Mouse (Mus musculus): ENCODE data around the gene Frs2. TPM values are rescaled to one million over a fixed set of nuclear protein-coding genes. Genes with fewer than 3 reads are reported as not detected.

Gene Frs2
- polyA plus RNA-seq, 1 experiment from 2014 or later, result 28.5 TPM

- H3K27ac ChIP-seq (ENCODE audit: low read depth, low read length), result no peak overlapping the region
- H3K27me3 ChIP-seq (ENCODE audit: control insufficient read depth, insufficient read depth, low read length), result no peaks in the 10 kb centered on the region
- H3K36me3 ChIP-seq (ENCODE audit: control insufficient read depth, insufficient read depth, low read length), result peaks cover 14% of the 10 kb centered on the region
- WGBS, result 75% methylated on average over 6 of the region's 6 CpGs
- H3K4me1 ChIP-seq (ENCODE audit: control insufficient read depth, insufficient read depth, low read length), result no peaks in the 10 kb centered on the region
- no peak overlapping the region for H3K4me3 ChIP-seq (ENCODE audit: low read depth, low read length)
- H3K4me2 ChIP-seq, result no peak overlapping the region
- no peak overlapping the region for H3K9ac ChIP-seq (ENCODE audit: low read length)
- no peaks in the 10 kb centered on the region for H3K9me3 ChIP-seq (ENCODE audit: control insufficient read depth, low read length)
- ATAC-seq (ENCODE audit: low FRiP score) (no peak), DNase-seq (ENCODE audit: low spot score, missing footprints) (no peak)
Observed at GRCm38 (mm10) chr10:117078284-117078683, 70.0 kb downstream of the Frs2 start.

GRCm38 (mm10) chr10:117073176-117073575 is 75.2 kb downstream of the Frs2 start:
- H3K27me3 ChIP-seq (ENCODE audit: control insufficient read depth, insufficient read depth, low read length), result no peaks in the 10 kb centered on the region
- DNase-seq (ENCODE audit: low spot score, missing footprints) (no peak), ATAC-seq (ENCODE audit: low FRiP score) (no peak)
- H3K36me3 ChIP-seq (ENCODE audit: control insufficient read depth, insufficient read depth, low read length), result peaks cover 11% of the 10 kb centered on the region
- no peak overlapping the region for H3K9ac ChIP-seq (ENCODE audit: low read length)
- WGBS, result 91% methylated on average over 7 of the region's 7 CpGs
- no peaks in the 10 kb centered on the region for H3K4me1 ChIP-seq (ENCODE audit: control insufficient read depth, insufficient read depth, low read length)
- no peak overlapping the region for H3K4me2 ChIP-seq
- no peak overlapping the region for H3K4me3 ChIP-seq (ENCODE audit: low read depth, low read length)
- H3K9me3 ChIP-seq (ENCODE audit: control insufficient read depth, low read length), result no peaks in the 10 kb centered on the region
- no peak overlapping the region for H3K27ac ChIP-seq (ENCODE audit: low read depth, low read length)

GRCm38 (mm10) chr10:117072191-117072888 is 76.0 kb downstream of the Frs2 start:
- no peak overlapping the region for H3K4me3 ChIP-seq (ENCODE audit: low read depth, low read length)
- ATAC-seq (ENCODE audit: low FRiP score) (no peak), DNase-seq (ENCODE audit: low spot score, missing footprints) (no peak)
- H3K27ac ChIP-seq (ENCODE audit: low read depth, low read length), result no peak overlapping the region
- H3K4me1 ChIP-seq (ENCODE audit: control insufficient read depth, insufficient read depth, low read length), result no peaks in the 10 kb centered on the region
- 95% methylated on average over 18 of the region's 18 CpGs for WGBS
- no peak overlapping the region for H3K9ac ChIP-seq (ENCODE audit: low read length)
- H3K9me3 ChIP-seq (ENCODE audit: control insufficient read depth, low read length), result no peaks in the 10 kb centered on the region
- H3K4me2 ChIP-seq, result no peak overlapping the region
- H3K27me3 ChIP-seq (ENCODE audit: control insufficient read depth, insufficient read depth, low read length), result no peaks in the 10 kb centered on the region
- peaks cover 11% of the 10 kb centered on the region for H3K36me3 ChIP-seq (ENCODE audit: control insufficient read depth, insufficient read depth, low read length)

GRCm38 (mm10) chr10:117069109-117069508 is 79.2 kb downstream of the Frs2 start:
- H3K27me3 ChIP-seq (ENCODE audit: control insufficient read depth, insufficient read depth, low read length), result no peaks in the 10 kb centered on the region
- no peak overlapping the region for H3K4me2 ChIP-seq
- no peaks in the 10 kb centered on the region for H3K9me3 ChIP-seq (ENCODE audit: control insufficient read depth, low read length)
- H3K4me3 ChIP-seq (ENCODE audit: low read depth, low read length), result no peak overlapping the region
- no peak overlapping the region for H3K27ac ChIP-seq (ENCODE audit: low read depth, low read length)
- DNase-seq (ENCODE audit: low spot score, missing footprints) (no peak), ATAC-seq (ENCODE audit: low FRiP score) (no peak)
- peaks cover 2% of the 10 kb centered on the region; the same call in 1 of the 2 replicates for H3K36me3 ChIP-seq (ENCODE audit: control insufficient read depth, insufficient read depth, low read length)
- H3K9ac ChIP-seq (ENCODE audit: low read length), result no peak overlapping the region
- H3K4me1 ChIP-seq (ENCODE audit: control insufficient read depth, insufficient read depth, low read length), result no peaks in the 10 kb centered on the region
- 92% methylated on average over 3 of the region's 3 CpGs for WGBS

GRCm38 (mm10) chr10:117064076-117064475 is 84.3 kb downstream of the Frs2 start:
- WGBS, result 13% methylated on average over 7 of the region's 7 CpGs
- Histone ChIP-seq H3K9me3 (ENCODE audit: control insufficient read depth, low read length) (no peaks in the 10 kb centered on the region), H3K27ac (ENCODE audit: low read depth, low read length) (peak overlapping the region; percentile 54), H3K4me3 (ENCODE audit: low read depth, low read length) (peak overlapping the region; percentile 93), H3K4me2 (peak overlapping the region; percentile 88), H3K9ac (ENCODE audit: low read length) (peak overlapping the region; percentile 61), H3K36me3 (ENCODE audit: control insufficient read depth, insufficient read depth, low read length) (peaks cover 20% of the 10 kb centered on the region), H3K27me3 (ENCODE audit: control insufficient read depth, insufficient read depth, low read length) (no peaks in the 10 kb centered on the region), H3K4me1 (ENCODE audit: control insufficient read depth, insufficient read depth, low read length) (peaks cover 4% of the 10 kb centered on the region)
- DNase-seq (ENCODE audit: low spot score, missing footprints) (no peak), ATAC-seq (ENCODE audit: low FRiP score) (peak; percentile 54)

- ATAC-seq (ENCODE audit: low FRiP score), result peak; percentile 95
Observed at GRCm38 (mm10) chr10:117063254-117064021, 84.9 kb downstream of the Frs2 start, which contains the start of gene Cct2. Gene Cct2, minus strand, starts transcription at chr10:117063814.

GRCm38 (mm10) chr10:117062894-117063253 is 85.5 kb downstream of the Frs2 start:
- Histone ChIP-seq H3K4me3 (ENCODE audit: low read depth, low read length) (peak overlapping the region; percentile 93), H3K36me3 (ENCODE audit: control insufficient read depth, insufficient read depth, low read length) (peaks cover 20% of the 10 kb centered on the region), H3K4me1 (ENCODE audit: control insufficient read depth, insufficient read depth, low read length) (peaks cover 4% of the 10 kb centered on the region), H3K9me3 (ENCODE audit: control insufficient read depth, low read length) (no peaks in the 10 kb centered on the region), H3K9ac (ENCODE audit: low read length) (peak overlapping the region; percentile 83), H3K27ac (ENCODE audit: low read depth, low read length) (no peak overlapping the region), H3K27me3 (ENCODE audit: control insufficient read depth, insufficient read depth, low read length) (no peaks in the 10 kb centered on the region), H3K4me2 (peak overlapping the region; percentile 88)
- ATAC-seq (ENCODE audit: low FRiP score), result 0 out of 2 replicates have a peak, but pooled peaks have one; percentile 4
- WGBS, result 6% methylated on average over 15 of the region's 15 CpGs
- DNase-seq (ENCODE audit: low spot score, missing footprints), result no peak

More at GRCm38 (mm10) chr10:117063254-117064021, 84.9 kb downstream of the Frs2 start, which contains the start of gene Cct2:
- no peaks in the 10 kb centered on the region for H3K27me3 ChIP-seq (ENCODE audit: control insufficient read depth, insufficient read depth, low read length)
- H3K4me2 ChIP-seq, result peak within 1 kb of the TSS; percentile 88
- DNase-seq (ENCODE audit: low spot score, missing footprints), result peak; percentile 100
- peak within 1 kb of the TSS; percentile 83 for H3K9ac ChIP-seq (ENCODE audit: low read length)
- peaks cover 4% of the 10 kb centered on the region for H3K4me1 ChIP-seq (ENCODE audit: control insufficient read depth, insufficient read depth, low read length)
- peaks cover 20% of the 10 kb centered on the region for H3K36me3 ChIP-seq (ENCODE audit: control insufficient read depth, insufficient read depth, low read length)
- H3K4me3 ChIP-seq (ENCODE audit: low read depth, low read length), result peak within 1 kb of the TSS; percentile 93
- WGBS, result under 1% methylated on average over 68 of the region's 68 CpGs
- no peaks in the 10 kb centered on the region for H3K9me3 ChIP-seq (ENCODE audit: control insufficient read depth, low read length)
- peak within 1 kb of the TSS; percentile 54 for H3K27ac ChIP-seq (ENCODE audit: low read depth, low read length)

GRCm38 (mm10) chr10:117055668-117056067 is 92.7 kb downstream of the Frs2 start:
- Histone ChIP-seq H3K36me3 (ENCODE audit: control insufficient read depth, insufficient read depth, low read length) (peaks cover 64% of the 10 kb centered on the region), H3K4me1 (ENCODE audit: control insufficient read depth, insufficient read depth, low read length) (no peaks in the 10 kb centered on the region), H3K27me3 (ENCODE audit: control insufficient read depth, insufficient read depth, low read length) (no peaks in the 10 kb centered on the region), H3K27ac (ENCODE audit: low read depth, low read length) (no peak overlapping the region), H3K4me2 (no peak overlapping the region), H3K9me3 (ENCODE audit: control insufficient read depth, low read length) (no peaks in the 10 kb centered on the region), H3K9ac (ENCODE audit: low read length) (no peak overlapping the region), H3K4me3 (ENCODE audit: low read depth, low read length) (no peak overlapping the region)
- ATAC-seq (ENCODE audit: low FRiP score), result no peak
- DNase-seq (ENCODE audit: low spot score, missing footprints), result no peak
- WGBS, result 94% methylated on average over 4 of the region's 4 CpGs

- 81% methylated on average over 4 of the region's 4 CpGs for WGBS
- no peaks in the 10 kb centered on the region for H3K27me3 ChIP-seq (ENCODE audit: control insufficient read depth, insufficient read depth, low read length)
- ATAC-seq (ENCODE audit: low FRiP score) (no peak), DNase-seq (ENCODE audit: low spot score, missing footprints) (no peak)
- no peaks in the 10 kb centered on the region for H3K9me3 ChIP-seq (ENCODE audit: control insufficient read depth, low read length)
- H3K27ac ChIP-seq (ENCODE audit: low read depth, low read length), result no peak overlapping the region
- H3K9ac ChIP-seq (ENCODE audit: low read length), result no peak overlapping the region
- H3K4me1 ChIP-seq (ENCODE audit: control insufficient read depth, insufficient read depth, low read length), result no peaks in the 10 kb centered on the region
- no peak overlapping the region for H3K4me3 ChIP-seq (ENCODE audit: low read depth, low read length)
- peaks cover 31% of the 10 kb centered on the region for H3K36me3 ChIP-seq (ENCODE audit: control insufficient read depth, insufficient read depth, low read length)
- H3K4me2 ChIP-seq, result no peak overlapping the region
Observed at GRCm38 (mm10) chr10:117049961-117050597, 98.3 kb downstream of the Frs2 start.
